Mouse (Mus musculus) kidney, adult 9 months (tissue): ENCODE data around the gene Wdfy4.

Experiments
- DNase-seq: peaks from one replicate; pipeline ENCODE4 v3.0.0; 2022

The Wdfy4 gene

GRCm38 (mm10) chr14:33073355-33073754 is 112.0 kb downstream of the Wdfy4 start:
- DNase-seq, result no peak

- no peak for DNase-seq
Measured at GRCm38 (mm10) chr14:33072351-33072750, 113.0 kb downstream of the Wdfy4 start.

DNA sequence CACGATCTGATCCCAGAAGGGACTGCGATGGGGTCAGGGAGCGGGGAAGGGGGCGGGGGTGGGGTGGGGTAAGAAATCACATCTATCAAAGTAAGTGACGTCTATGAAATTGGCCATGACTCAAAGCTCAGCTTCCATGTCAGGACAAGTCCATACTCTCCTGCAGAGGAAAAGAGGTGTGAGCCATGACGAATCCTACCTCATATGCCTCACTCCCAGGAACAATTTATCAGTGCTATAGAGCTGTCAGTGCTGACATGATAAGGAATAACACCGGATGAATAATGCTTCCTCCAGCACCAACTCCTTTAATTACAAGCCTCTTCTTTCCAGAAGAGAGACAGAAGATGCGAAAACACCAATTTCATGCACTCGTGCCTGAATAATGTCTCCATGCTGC is 117.6 kb downstream of the Wdfy4 start:
- DNase-seq, result no peak

DNA sequence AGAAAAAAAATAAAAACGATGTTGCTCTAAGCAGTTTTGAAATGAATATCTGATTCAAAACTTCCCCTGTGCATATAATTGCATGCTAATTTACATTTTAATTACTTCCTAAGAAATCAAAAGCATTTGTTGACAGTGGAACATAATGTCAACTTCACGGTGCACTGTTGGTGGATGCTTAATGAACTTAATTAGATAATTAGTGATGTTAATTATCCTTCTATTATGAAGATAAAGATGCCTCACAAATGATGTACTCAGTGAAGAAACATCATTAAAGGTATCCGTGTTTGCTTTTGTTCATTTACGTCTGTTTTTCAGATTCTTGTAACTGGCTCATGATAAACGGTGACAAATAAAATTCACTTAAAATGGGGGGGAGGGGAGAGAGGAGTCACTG is 122.3 kb downstream of the Wdfy4 start:
- no peak for DNase-seq

GRCm38 (mm10) chr14:33058881-33059660 is 126.2 kb downstream of the Wdfy4 start:
- no peak for DNase-seq

- DNase-seq, result no peak
Measured at GRCm38 (mm10) chr14:33053441-33053840, 131.9 kb downstream of the Wdfy4 start.

DNA sequence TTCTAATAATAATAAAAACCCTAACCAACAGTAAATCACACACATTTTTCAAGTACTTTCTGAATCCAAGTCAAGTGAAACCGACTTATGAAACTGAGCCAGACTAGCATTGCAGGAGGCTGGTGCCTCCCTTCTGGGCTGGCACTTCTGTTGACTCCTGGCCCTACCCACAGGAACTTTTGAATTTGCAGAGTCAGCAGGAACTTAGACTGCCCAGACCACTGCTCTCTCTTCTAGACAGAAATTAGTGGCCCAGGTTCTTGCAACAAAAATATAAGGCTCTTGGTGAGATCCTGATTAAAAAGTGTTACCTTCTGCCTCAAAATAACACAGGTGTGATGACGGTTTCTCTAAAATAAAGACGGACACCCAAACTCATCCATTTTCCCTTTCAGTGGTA is 140.1 kb downstream of the Wdfy4 start:
- DNase-seq, result no peak

DNA sequence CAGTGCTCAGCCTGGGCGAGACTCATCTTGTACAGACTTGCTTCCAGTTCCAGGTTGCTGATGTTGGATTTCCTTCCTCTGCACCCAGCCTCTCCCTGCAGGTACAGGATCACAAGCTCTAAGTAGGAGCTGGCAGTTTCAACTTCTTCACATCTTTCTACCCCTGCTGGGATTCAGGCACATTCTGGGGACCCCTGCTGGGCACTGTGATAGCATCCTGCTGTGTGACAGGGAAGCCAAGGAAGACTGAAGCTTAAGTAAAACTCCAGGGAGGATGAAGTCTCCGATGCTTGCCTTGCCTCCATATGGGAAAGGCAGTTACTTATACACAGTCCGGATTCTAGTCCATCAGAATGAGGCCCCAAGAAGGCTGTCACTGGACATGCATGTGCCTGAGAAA is 148.5 kb downstream of the Wdfy4 start:
- no peak for DNase-seq

DNA sequence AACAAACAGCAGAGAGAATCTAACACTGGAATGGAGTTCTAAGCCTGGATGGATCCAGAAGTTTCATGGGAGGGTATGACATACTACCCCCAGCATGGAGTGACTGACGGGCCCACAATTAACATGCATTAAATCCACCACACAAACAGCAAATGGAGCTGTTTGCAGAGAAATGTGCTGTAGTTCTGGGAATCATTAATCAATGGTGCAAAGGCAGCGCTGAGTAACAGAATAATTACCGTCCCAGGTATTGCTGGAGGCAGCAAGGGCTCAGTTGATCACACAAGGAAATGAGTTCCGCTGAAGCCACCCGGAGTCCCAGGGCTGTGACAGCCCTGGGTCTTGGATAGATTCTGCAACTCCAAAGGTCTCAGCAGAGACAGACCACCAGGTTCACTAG is 149.9 kb downstream of the Wdfy4 start:
- peak; percentile 55 for DNase-seq

GRCm38 (mm10) chr14:33033424-33033823 is 151.9 kb downstream of the Wdfy4 start:
- peak; percentile 26 for DNase-seq

DNA sequence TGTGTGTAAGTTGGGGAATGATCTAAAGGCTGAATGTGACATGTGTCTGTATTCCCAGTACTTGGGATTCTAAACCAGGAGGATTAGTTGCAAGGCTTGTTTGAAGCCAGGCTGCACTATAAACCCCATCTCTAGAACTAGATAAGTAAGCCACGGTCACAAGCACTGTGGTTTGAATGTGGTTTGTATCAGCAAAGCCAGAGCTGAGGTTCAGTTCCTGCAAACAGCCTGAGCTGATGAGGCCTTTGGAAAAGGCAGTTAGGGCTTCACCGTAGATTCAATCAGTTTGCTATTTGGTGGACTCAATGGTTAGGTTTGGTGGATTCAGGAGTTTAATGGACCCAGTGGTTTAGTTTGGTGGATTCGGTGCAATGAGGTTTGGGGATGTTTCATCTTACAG is 154.5 kb downstream of the Wdfy4 start:
- no peak for DNase-seq

DNA sequence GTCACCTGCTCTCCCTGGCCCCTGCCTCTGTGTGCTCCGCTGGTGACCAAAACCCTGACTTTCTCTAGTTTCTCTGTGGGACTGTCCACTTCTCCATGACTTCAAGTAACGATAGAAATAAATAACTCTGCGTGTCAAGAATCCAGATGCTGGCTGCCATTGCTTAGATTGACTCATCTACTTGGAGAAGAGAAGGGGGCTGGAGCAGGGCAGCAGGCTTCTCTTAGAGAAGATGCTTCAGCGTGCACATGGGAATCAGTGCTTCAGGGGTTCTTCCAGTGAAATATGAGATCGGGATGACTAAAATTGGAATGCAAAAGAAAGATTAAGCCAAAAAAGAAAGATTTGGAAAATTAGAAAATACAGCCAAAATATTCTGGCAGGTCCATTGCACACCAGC is 165.7 kb downstream of the Wdfy4 start:
- DNase-seq, result no peak

GRCm38 (mm10) chr14:33019050-33019449 is 166.3 kb downstream of the Wdfy4 start:
- no peak for DNase-seq

- no peak for DNase-seq
Measured at GRCm38 (mm10) chr14:33007638-33008037, 177.7 kb downstream of the Wdfy4 start.

DNA sequence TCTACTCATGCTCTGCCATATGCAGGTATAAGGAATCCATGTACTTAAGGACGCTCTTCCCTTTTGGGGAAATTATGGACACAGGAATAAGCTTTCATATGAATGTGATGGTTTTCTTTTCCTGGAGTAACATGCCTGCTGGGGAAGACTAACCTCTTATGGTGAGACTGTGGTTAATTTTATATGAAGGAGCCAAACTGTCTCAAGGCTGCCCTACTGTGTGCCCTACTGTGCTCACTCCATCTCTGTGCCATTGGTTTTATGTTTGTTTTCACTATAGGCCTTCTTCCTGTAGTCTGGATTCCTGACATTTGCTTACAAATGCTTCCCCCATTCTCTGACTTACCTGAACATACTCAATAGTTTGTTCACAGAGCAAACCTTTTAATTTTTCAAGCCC is 180.2 kb downstream of the Wdfy4 start:
- no peak for DNase-seq

- no peak for DNase-seq
Measured at GRCm38 (mm10) chr14:33000112-33000979, 185.0 kb downstream of the Wdfy4 start.

- DNase-seq, result no peak
Measured at GRCm38 (mm10) chr14:32999511-32999910, 185.8 kb downstream of the Wdfy4 start.

- peak; percentile 42 for DNase-seq
Measured at GRCm38 (mm10) chr14:32994954-32995636, 190.2 kb downstream of the Wdfy4 start.

- DNase-seq, result no peak
Measured at GRCm38 (mm10) chr14:32991082-32991481, 194.2 kb downstream of the Wdfy4 start, which contains the start of gene Lrrc18. Gene Lrrc18 (plus strand): TSS chr14:32991382.

DNA sequence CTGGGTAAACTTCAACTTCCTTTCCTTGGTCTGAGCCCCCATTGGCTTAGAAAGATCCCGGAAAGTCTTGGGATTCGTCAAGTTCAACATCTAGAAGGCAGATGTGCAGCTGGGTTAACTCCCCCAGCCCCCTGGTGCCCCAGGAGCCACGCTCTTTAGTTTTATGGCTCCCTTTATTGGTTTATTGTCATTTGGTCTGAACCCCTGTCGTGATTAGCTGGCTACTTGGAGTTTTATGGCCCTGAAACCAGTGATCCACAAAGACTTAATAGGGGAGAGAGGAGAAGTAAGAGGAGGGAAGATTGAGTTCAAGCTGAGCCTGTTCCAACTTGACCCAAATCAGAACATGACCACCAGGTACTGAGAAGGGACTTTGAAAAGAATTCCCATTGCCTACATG is 198.6 kb downstream of the Wdfy4 start:
- DNase-seq, result no peak

DNA sequence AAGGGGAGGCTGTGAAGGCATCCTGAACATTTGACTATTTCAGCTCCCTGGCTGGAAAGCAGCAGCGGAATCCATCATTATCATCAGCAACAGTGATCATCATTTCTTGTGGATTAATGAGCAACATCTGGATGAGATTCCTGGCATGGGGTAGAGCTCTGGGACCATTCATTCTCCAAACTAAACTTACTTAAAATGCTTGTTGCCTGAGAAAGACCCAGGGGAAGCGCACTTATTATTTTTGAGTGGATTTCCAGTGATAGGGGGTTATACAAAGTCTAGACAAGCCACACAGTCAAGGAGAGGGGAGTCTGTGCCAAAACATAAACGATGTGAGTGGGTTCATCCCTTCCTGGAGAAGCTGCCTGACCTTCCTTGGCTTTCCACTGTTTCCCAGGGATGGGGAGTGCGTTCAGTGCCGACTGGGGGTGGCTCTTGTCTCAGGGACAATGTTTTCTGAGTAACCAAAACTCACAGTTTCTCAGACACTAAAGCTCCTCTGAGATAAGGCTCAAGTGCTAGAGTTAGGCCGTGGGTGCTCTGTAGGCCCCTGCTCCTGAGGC is 201.1 kb downstream of the Wdfy4 start:
- DNase-seq, result no peak

- DNase-seq, result no peak
Measured at GRCm38 (mm10) chr14:32970700-32971099, 214.6 kb downstream of the Wdfy4 start.

DNA sequence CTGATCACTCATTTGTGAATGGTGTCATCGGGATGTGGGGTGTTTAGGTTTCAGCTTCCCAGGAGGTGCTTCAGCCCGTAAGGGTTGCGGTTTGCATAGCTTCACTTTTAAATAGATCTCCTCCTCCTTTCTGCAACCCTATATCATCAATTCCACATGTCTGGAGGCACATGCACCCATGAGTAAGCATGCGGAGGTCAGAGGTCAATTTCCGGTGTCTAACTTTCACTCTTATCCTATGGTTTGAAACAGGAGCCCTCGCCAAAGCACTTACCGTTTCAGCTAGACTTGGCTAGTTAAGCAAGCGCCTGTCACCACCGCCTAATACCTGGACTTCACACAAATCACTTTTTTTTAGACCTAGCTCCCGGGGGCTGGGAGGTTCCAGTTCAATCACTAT is 220.6 kb downstream of the Wdfy4 start:
- no peak for DNase-seq
